Mouse (Mus musculus): ENCODE measurements around the gene Nanog.

DNA sequence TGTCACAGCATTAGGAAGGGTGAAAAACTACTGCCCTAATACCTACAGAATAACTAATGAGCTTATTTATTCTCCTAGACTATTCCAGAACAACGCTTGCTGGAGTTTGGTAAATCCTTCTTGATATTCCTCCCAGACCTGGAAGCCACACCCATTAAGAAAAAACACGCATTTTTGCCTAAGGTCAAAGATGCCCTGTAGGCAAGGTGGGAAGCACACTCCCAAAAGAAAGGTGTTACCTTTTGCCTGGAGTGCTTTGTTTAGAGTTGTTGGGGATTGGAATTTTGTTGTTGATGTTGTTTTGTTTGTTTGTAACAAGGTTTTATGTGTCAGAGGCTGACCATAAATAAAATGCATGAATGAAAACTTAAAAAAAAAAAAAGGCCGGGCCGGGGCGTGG, 17.2 kb upstream of the Nanog start:
- no peak for TF ChIP-seq CTCF (IDR thresholded peaks at IDR 0.05)
- no peak for TF ChIP-seq EP300 (IDR thresholded peaks at IDR 0.05)

Measured in lung, postnatal 0 days (tissue).